In the genomic region with DNA sequence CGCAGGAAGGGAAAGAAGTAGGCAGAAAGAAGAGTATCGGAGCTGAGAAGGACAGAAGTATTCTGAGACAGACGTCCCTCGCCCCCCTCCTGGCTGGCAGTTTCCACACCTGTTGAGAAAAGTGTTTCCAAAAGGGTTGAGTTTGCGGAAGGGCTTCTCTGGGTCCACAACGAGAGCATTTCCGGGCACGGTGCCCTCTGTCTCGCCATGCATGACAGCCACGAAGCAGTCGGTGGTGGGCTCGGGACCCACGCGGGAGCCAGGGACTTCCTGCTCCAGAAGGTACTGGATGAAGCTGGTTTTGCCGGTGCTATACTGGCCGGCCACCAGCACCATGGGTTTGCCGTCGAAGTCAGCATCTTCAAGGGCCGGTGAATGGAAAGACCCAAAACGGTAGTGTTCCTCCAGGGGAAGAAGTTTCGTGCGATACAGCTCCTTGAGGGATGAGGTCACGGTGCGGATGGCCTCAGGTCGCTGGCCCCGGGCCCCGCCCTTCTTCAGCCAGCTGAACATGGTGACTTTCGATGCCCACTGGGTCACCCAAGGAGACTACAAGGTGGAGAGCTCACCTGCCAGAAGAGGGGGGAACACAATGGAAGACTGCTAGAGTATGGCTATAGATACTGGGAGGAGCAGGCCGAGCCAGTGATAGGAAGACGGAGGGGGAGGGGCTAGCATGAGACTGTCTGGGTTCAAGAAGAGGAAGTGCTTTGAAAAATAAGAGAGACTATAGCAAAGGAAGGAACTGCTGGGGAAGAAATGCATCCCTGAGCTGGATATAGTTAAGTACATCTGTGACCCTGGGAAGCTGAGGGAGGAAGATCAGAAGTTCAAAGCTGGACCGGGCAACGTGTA, we compare ENCODE assay signal across 9 mouse cellular contexts. TPM values are rescaled to one million over a fixed set of nuclear protein-coding genes. Genes with fewer than 3 reads are reported as not detected.
DNase-seq lines count a peak whose midpoint lies in the region; ATAC-seq and TF ChIP-seq lines count a peak whose summit lies in the region.
"Had no signal": no experiment of that assay in that cellular context is flagged by ENCODE, and none has a peak within 500 bp of the region (broad histone marks: within the 10 kb centered on the region; RNA-seq: fewer than 3 reads in every experiment).

No protein-coding gene starts in this region.

- H3K9me3 ChIP-seq in embryonic facial prominence, embryonic 12.5 days, result no peaks in the 10 kb centered on the region

- peaks cover 50% of the 10 kb centered on the region for H3K4me1 ChIP-seq in lung, adult 2 months (ENCODE audit: control insufficient read depth, insufficient read depth, low read length)
- H3K4me1 ChIP-seq in embryonic facial prominence, embryonic 12.5 days, result peaks cover 28% of the 10 kb centered on the region

- no peak for TF ChIP-seq POLR2A in lung, adult 2 months (IDR thresholded peaks at IDR 0.05; ENCODE audit: borderline replicate concordance, extremely low read depth, low read depth, low read length)
- no peak for TF ChIP-seq POLR2A in myocyte (IDR thresholded peaks at IDR 0.05; ENCODE audit: insufficient read length, low read depth)

- WGBS in lung, adult 2 months, result 35% methylated on average over 32 of the region's 32 CpGs
- 83% methylated on average over 32 of the region's 32 CpGs for WGBS in embryonic facial prominence, embryonic 12.5 days

- no peak overlapping the region for H3K9ac ChIP-seq in embryonic facial prominence, embryonic 12.5 days

- peak overlapping the region; percentile 20 for H3K4me3 ChIP-seq in lung, adult 2 months (replicated peaks; ENCODE audit: extremely low read depth, low read depth, low read length)
- H3K4me3 ChIP-seq in embryonic facial prominence, embryonic 12.5 days, result no peak overlapping the region
- H3K4me3 ChIP-seq in myocyte, result peak overlapping the region; percentile 46

- no peak for ATAC-seq in embryonic facial prominence, embryonic 12.5 days (ENCODE audit: insufficient number of reproducible peaks, insufficient read depth, low FRiP score, low TSS enrichment)

- no peaks in the 10 kb centered on the region for H3K36me3 ChIP-seq in embryonic facial prominence, embryonic 12.5 days
- peaks cover 10% of the 10 kb centered on the region for H3K36me3 ChIP-seq in myocyte (ENCODE audit: control insufficient read depth, insufficient read depth)

- no peak overlapping the region for H3ac ChIP-seq in myocyte (ENCODE audit: control insufficient read depth, insufficient read length)

- H3K27me3 ChIP-seq in embryonic facial prominence, embryonic 12.5 days, result no peaks in the 10 kb centered on the region
- no peaks in the 10 kb centered on the region for H3K27me3 ChIP-seq in myocyte (ENCODE audit: control insufficient read depth, insufficient read depth, insufficient read length)

- H3K27ac ChIP-seq in embryonic facial prominence, embryonic 12.5 days, result 0 out of 2 replicates have a peak overlapping the region, but pooled peaks have one; percentile 87

- peak; percentile 96 for DNase-seq in heart, adult 11 months
- DNase-seq in heart, adult 18-20 months, result no peak
- DNase-seq in lung, adult 2 months, result no peak
- no peak for DNase-seq in lung, postnatal 10 days
- DNase-seq in c-Kit-positive CD71-positive TER-119-positive erythroid progenitor cells, embryonic 14.5 days (ENCODE audit: low spot score), result no peak
- DNase-seq in testis, postnatal 10 days (ENCODE audit: low spot score), result no peak
- DNase-seq: right cerebral cortex, adult 18-20 months had no signal

- no peak for TF ChIP-seq CTCF in lung, adult 2 months (IDR thresholded peaks at IDR 0.05; ENCODE audit: insufficient read depth, low read length)

- no peak overlapping the region for H3K4me2 ChIP-seq in embryonic facial prominence, embryonic 12.5 days (replicated peaks)
- H3K4me2 ChIP-seq in myocyte (ENCODE audit: low read depth), result peak overlapping the region; percentile 76

- H3K79me2 ChIP-seq in myocyte (ENCODE audit: control insufficient read depth, insufficient read depth), result peaks cover 42% of the 10 kb centered on the region

TF ChIP-seq in myocyte, 11 proteins besides CTCF, POLR2A, EP300 and RAD21:
- TF ChIP-seq SRF (IDR thresholded peaks at IDR 0.05; ENCODE audit: control insufficient read depth, insufficient read length, low read depth) (no peak), REST (IDR thresholded peaks at IDR 0.05; ENCODE audit: insufficient read depth, insufficient read length) (no peak), CEBPB (IDR thresholded peaks at IDR 0.05; ENCODE audit: insufficient read depth, poor library complexity, severe bottlenecking) (no peak), MYOG (IDR thresholded peaks at IDR 0.05; ENCODE audit: control insufficient read depth in 1 of 3, insufficient read depth in 1 of 3, insufficient read length in 2 of 3, low read depth in 2 of 3) (no peak), POLR2AphosphoS2 (IDR thresholded peaks at IDR 0.05; ENCODE audit: insufficient read length, low read depth) (no peak), MAX (IDR thresholded peaks at IDR 0.05; ENCODE audit: low read depth) (no peak), TCF3 (IDR thresholded peaks at IDR 0.05; ENCODE audit: insufficient read length, low read depth) (no peak), E2F4 (IDR thresholded peaks at IDR 0.05; ENCODE audit: insufficient read depth) (no peak), TCF12 (IDR thresholded peaks at IDR 0.05; ENCODE audit: insufficient read depth, poor library complexity, severe bottlenecking) (no peak), USF1 (IDR thresholded peaks at IDR 0.05; ENCODE audit: low read depth) (no peak), MYOD1 (IDR thresholded peaks at IDR 0.05; ENCODE audit: control insufficient read depth in 1 of 3, insufficient read length in 2 of 3, low read depth in 2 of 3) (no peak)

RNA-seq across cellular contexts. Expression of gene Ehd2, which starts 3.3 kb away (rescaled TPM):
- total RNA-seq in heart, adult 18-20 months (2021), result 10 to 100 TPM; 65.8 to 77.3 TPM
- 219 and 232 TPM in 2 replicates for polyA plus RNA-seq in lung, adult 2 months (2012; rRNA removed)
- polyA plus RNA-seq in embryonic facial prominence, embryonic 12.5 days (2016; fragmentation: Nextera tagmentation; extraction: Ambion mirVana), result 17.0 and 20.4 TPM in 2 replicates
- 104 TPM for polyA plus RNA-seq in myocyte (2012; fragmentation: generic; extraction: Trizol)

RNA-seq across cellular contexts. Expression of gene Nop53, which starts 18.2 kb away (rescaled TPM):
- total RNA-seq in heart, adult 18-20 months (2021), result 100 to 1,000 TPM; 134 to 143 TPM
- polyA plus RNA-seq in lung, adult 2 months (2012; rRNA removed), result 119 and 128 TPM in 2 replicates
- polyA plus RNA-seq in embryonic facial prominence, embryonic 12.5 days (2016; fragmentation: Nextera tagmentation; extraction: Ambion mirVana), result 184 and 196 TPM in 2 replicates
- 270 TPM for polyA plus RNA-seq in myocyte (2012; fragmentation: generic; extraction: Trizol)

RNA-seq across cellular contexts. Expression of gene Selenow, which starts 41.8 kb away (rescaled TPM):
- total RNA-seq in heart, adult 18-20 months (2021), result 100 to 1,000 TPM; 181 to 202 TPM
- polyA plus RNA-seq in lung, adult 2 months (2012; rRNA removed), result 480 and 641 TPM in 2 replicates
- polyA plus RNA-seq in embryonic facial prominence, embryonic 12.5 days (2016; fragmentation: Nextera tagmentation; extraction: Ambion mirVana), result 1,124 and 1,186 TPM in 2 replicates
- 507 TPM for polyA plus RNA-seq in myocyte (2012; fragmentation: generic; extraction: Trizol)
